8 mouse cellular contexts compared by ENCODE assay signal in genomic region chr3:104993800-104994199, GRCm38 (mm10). TPM values are rescaled to one million over a fixed set of nuclear protein-coding genes. Genes with fewer than 3 reads are reported as not detected.
DNase-seq lines count a peak whose midpoint lies in the region; ATAC-seq and TF ChIP-seq lines count a peak whose summit lies in the region.

No protein-coding gene starts in this region.

- peaks cover 13% of the 10 kb centered on the region; the same call in 1 of the 2 replicates for H3K4me1 ChIP-seq in embryonic facial prominence, embryonic 12.5 days
- H3K4me1 ChIP-seq in hindbrain, embryonic 13.5 days (replicated peaks), result peaks cover 23% of the 10 kb centered on the region
- peaks cover 23% of the 10 kb centered on the region for H3K4me1 ChIP-seq in limb, embryonic 14.5 days (ENCODE audit: control insufficient read depth, insufficient read depth, low read length)
- peaks cover 7% of the 10 kb centered on the region; the same call in 1 of the 2 replicates for H3K4me1 ChIP-seq in stomach, embryonic 14.5 days (ENCODE audit: control insufficient read depth, insufficient read depth, low read length)

- H3K4me2 ChIP-seq in embryonic facial prominence, embryonic 12.5 days (replicated peaks), result no peak overlapping the region
- no peak overlapping the region for H3K4me2 ChIP-seq in hindbrain, embryonic 13.5 days
- H3K4me2 ChIP-seq in limb, embryonic 14.5 days (replicated peaks; ENCODE audit: low read depth, low read length, severe bottlenecking), result peak overlapping the region; percentile 30
- H3K4me2 ChIP-seq in stomach, embryonic 14.5 days (replicated peaks; ENCODE audit: low read depth, low read length), result no peak overlapping the region

- ATAC-seq in embryonic facial prominence, embryonic 12.5 days (ENCODE audit: insufficient number of reproducible peaks, insufficient read depth, low FRiP score, low TSS enrichment), result peak; percentile 78
- ATAC-seq in hindbrain, embryonic 13.5 days (ENCODE audit: low FRiP score), result peak; percentile 80
- 0 out of 2 replicates have a peak, but pooled peaks have one; percentile 48 for ATAC-seq in limb, embryonic 14.5 days (ENCODE audit: low FRiP score, low read depth)
- ATAC-seq in stomach, embryonic 14.5 days (ENCODE audit: insufficient number of reproducible peaks, insufficient read depth, low FRiP score, low read depth), result peak; percentile 70

- peak; percentile 48 for DNase-seq in cerebellum, adult 9-10 months
- DNase-seq in cerebellum, adult 11 months, result no peak
- DNase-seq in 3134 (ENCODE audit: extremely low read depth, insufficient read length, low spot score), result peak; percentile 84
- DNase-seq in limb, embryonic 14.5 days (ENCODE audit: low spot score), result peak; percentile 86
- DNase-seq in thymus, postnatal 0 days (ENCODE audit: low spot score), result no peak

- TF ChIP-seq POLR2A in limb, embryonic 14.5 days (IDR thresholded peaks at IDR 0.05; ENCODE audit: borderline replicate concordance, extremely low read depth, insufficient read depth, insufficient read length), result no peak

- H3K9ac ChIP-seq in embryonic facial prominence, embryonic 12.5 days, result peak overlapping the region; percentile 15; the same call in 1 of the 2 replicates
- H3K9ac ChIP-seq in hindbrain, embryonic 13.5 days, result 0 out of 2 replicates have a peak overlapping the region, but pooled peaks have one; percentile 39
- no peak overlapping the region; the same call in 1 of the 2 replicates for H3K9ac ChIP-seq in limb, embryonic 14.5 days (ENCODE audit: low read depth, low read length, severe bottlenecking)
- no peak overlapping the region for H3K9ac ChIP-seq in stomach, embryonic 14.5 days (replicated peaks; ENCODE audit: low read depth, low read length)

- no peak overlapping the region for H3K4me3 ChIP-seq in embryonic facial prominence, embryonic 12.5 days
- no peak overlapping the region for H3K4me3 ChIP-seq in hindbrain, embryonic 13.5 days
- no peak overlapping the region for H3K4me3 ChIP-seq in limb, embryonic 14.5 days (replicated peaks; ENCODE audit: low read length)
- no peak overlapping the region for H3K4me3 ChIP-seq in stomach, embryonic 14.5 days (ENCODE audit: low read depth, low read length)

- no peaks in the 10 kb centered on the region for H3K36me3 ChIP-seq in embryonic facial prominence, embryonic 12.5 days
- no peaks in the 10 kb centered on the region for H3K36me3 ChIP-seq in hindbrain, embryonic 13.5 days
- H3K36me3 ChIP-seq in limb, embryonic 14.5 days (ENCODE audit: control insufficient read depth, insufficient read depth, low read length), result no peaks in the 10 kb centered on the region
- no peaks in the 10 kb centered on the region for H3K36me3 ChIP-seq in stomach, embryonic 14.5 days (ENCODE audit: control insufficient read depth, insufficient read depth, low read length)

- peak overlapping the region; percentile 72 for H3K27ac ChIP-seq in embryonic facial prominence, embryonic 12.5 days
- H3K27ac ChIP-seq in hindbrain, embryonic 13.5 days, result peak overlapping the region; percentile 78
- H3K27ac ChIP-seq in limb, embryonic 14.5 days (replicated peaks; ENCODE audit: low read depth, low read length), result peak overlapping the region; percentile 75
- H3K27ac ChIP-seq in stomach, embryonic 14.5 days (ENCODE audit: low read length), result peak overlapping the region; percentile 71; the same call in 1 of the 2 replicates

- WGBS in embryonic facial prominence, embryonic 12.5 days, result 28% methylated on average over 4 of the region's 4 CpGs
- WGBS in hindbrain, embryonic 13.5 days, result 60% methylated on average over 4 of the region's 4 CpGs
- 42% methylated on average over 4 of the region's 4 CpGs for WGBS in limb, embryonic 14.5 days
- 36% methylated on average over 4 of the region's 4 CpGs for WGBS in stomach, embryonic 14.5 days

- H3K9me3 ChIP-seq in embryonic facial prominence, embryonic 12.5 days, result no peaks in the 10 kb centered on the region
- H3K9me3 ChIP-seq in hindbrain, embryonic 13.5 days, result no peaks in the 10 kb centered on the region
- H3K9me3 ChIP-seq in limb, embryonic 14.5 days (ENCODE audit: control insufficient read depth, low read length), result no peaks in the 10 kb centered on the region
- no peaks in the 10 kb centered on the region for H3K9me3 ChIP-seq in stomach, embryonic 14.5 days (ENCODE audit: control insufficient read depth, low read depth, low read length)

- H3K27me3 ChIP-seq in embryonic facial prominence, embryonic 12.5 days, result no peaks in the 10 kb centered on the region
- H3K27me3 ChIP-seq in hindbrain, embryonic 13.5 days, result no peaks in the 10 kb centered on the region
- no peaks in the 10 kb centered on the region for H3K27me3 ChIP-seq in limb, embryonic 14.5 days (ENCODE audit: control insufficient read depth, insufficient read depth, low read length)
- no peaks in the 10 kb centered on the region for H3K27me3 ChIP-seq in stomach, embryonic 14.5 days (ENCODE audit: control insufficient read depth, insufficient read depth, low read length)

RNA-seq across cellular contexts. Expression of gene Wnt2b, which starts 32.1 kb away (rescaled TPM):
- polyA plus RNA-seq in embryonic facial prominence, embryonic 12.5 days (2016; fragmentation: Nextera tagmentation; extraction: Ambion mirVana), result 1.2 and 1.3 TPM in 2 replicates
- polyA plus RNA-seq in hindbrain, embryonic 13.5 days (2015; fragmentation: Nextera tagmentation; extraction: Ambion mirVana), result 0.63 and 0.75 TPM in 2 replicates
- polyA plus RNA-seq in limb, embryonic 14.5 days (2012; rRNA removed), result 3.1 and 3.6 TPM in 2 replicates
- 1.4 and 1.5 TPM in 2 replicates for polyA plus RNA-seq in limb, embryonic 14.5 days (2014; fragmentation: Nextera tagmentation; extraction: Ambion mirVana)
- polyA plus RNA-seq in stomach, embryonic 14.5 days (2014; fragmentation: Nextera tagmentation; extraction: Ambion mirVana), result 4.1 and 4.5 TPM in 2 replicates
- polyA plus RNA-seq in thymus, postnatal 0 days (2015; fragmentation: Nextera tagmentation; extraction: Ambion mirVana), result 0.13 and 0.24 TPM in 2 replicates

RNA-seq across cellular contexts. Expression of gene Cttnbp2nl, which starts 59.1 kb away (rescaled TPM):
- 43.6 and 49.9 TPM in 2 replicates for polyA plus RNA-seq in embryonic facial prominence, embryonic 12.5 days (2016; fragmentation: Nextera tagmentation; extraction: Ambion mirVana)
- polyA plus RNA-seq in hindbrain, embryonic 13.5 days (2015; fragmentation: Nextera tagmentation; extraction: Ambion mirVana), result 62.9 and 66.5 TPM in 2 replicates
- polyA plus RNA-seq in limb, embryonic 14.5 days (2012; rRNA removed), result 11.2 and 12.0 TPM in 2 replicates
- 29.5 and 39.1 TPM in 2 replicates for polyA plus RNA-seq in limb, embryonic 14.5 days (2014; fragmentation: Nextera tagmentation; extraction: Ambion mirVana)
- 24.3 and 24.8 TPM in 2 replicates for polyA plus RNA-seq in stomach, embryonic 14.5 days (2014; fragmentation: Nextera tagmentation; extraction: Ambion mirVana)
- polyA plus RNA-seq in thymus, postnatal 0 days (2015; fragmentation: Nextera tagmentation; extraction: Ambion mirVana), result 6.7 TPM in 2 replicates

Comparison
In these comparisons a context has a peak if more than half of its experiments do, and no peak if none do; other contexts are left out.
1. DNase-seq: peak in cerebellum, adult 9-10 months (single experiment), 3134 (single experiment) and limb, embryonic 14.5 days (single experiment); none in cerebellum, adult 11 months (single experiment) and thymus, postnatal 0 days (single experiment).
2. H3K9ac ChIP-seq: peak in embryonic facial prominence, embryonic 12.5 days (single experiment) and hindbrain, embryonic 13.5 days (single experiment); none in limb, embryonic 14.5 days (single experiment) and stomach, embryonic 14.5 days (single experiment).
3. Peak in every context shown above with its lines, with median percentiles within 50 percentile points of each other: ATAC-seq and H3K27ac ChIP-seq.